13 mouse cellular contexts compared by ENCODE assay signal in the genomic region with DNA sequence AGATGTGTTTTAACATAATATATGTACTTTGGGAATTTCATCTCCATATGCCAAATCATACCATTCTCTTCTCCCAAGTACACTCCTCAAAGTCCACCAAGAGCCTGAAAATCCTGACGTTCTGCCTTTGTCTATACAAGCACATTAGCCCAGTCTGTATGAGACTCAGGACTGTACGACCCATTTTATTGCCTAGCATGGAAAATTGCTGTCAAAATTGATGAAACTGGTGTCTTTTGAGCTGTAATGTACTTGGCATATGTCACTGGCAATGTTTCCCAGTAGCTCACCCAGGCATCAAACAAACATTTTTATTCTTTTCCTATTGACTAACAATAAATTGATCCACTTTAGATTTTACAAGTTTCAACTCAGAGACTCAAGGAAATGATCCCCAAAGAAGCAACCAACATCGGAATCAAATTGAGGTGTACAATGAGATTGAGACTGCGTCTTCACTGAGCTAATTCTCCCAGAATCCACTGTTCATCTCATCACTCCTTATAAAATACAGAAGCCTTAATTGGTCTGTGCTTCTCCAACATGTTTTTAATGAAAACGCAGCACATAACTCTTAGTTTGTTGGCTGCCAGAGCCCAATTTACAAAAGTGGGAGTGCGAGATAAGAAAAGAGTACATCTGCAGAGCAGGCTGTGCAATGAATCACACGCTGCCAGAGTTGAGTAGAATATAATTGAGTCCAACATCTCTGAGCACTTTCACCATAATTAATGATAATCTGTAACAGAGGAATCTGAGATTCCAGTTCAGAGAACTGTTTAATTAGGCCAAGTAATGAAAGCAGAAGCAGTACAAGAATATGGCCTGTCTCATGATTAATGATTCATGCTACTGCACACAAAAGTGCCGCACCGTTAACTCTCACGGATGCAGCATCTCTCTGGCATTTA.
DNase-seq lines count a peak whose midpoint lies in the region; ATAC-seq and TF ChIP-seq lines count a peak whose summit lies in the region.
"Had no signal": no experiment of that assay in that cellular context is flagged by ENCODE, and none has a peak within 500 bp of the region (broad histone marks: within the 10 kb centered on the region; RNA-seq: fewer than 3 reads in every experiment).

No protein-coding gene starts in this region.

- no peak overlapping the region for H3K4me3 ChIP-seq in hindbrain, embryonic 14.5 days (replicated peaks; ENCODE audit: low read length)
- H3K4me3 ChIP-seq in midbrain, embryonic 13.5 days (replicated peaks), result no peak overlapping the region
- H3K4me3 ChIP-seq: heart, adult 2 months had no signal

- no peaks in the 10 kb centered on the region for H3K9me3 ChIP-seq in hindbrain, embryonic 14.5 days (ENCODE audit: control insufficient read depth, low read length)
- H3K9me3 ChIP-seq in midbrain, embryonic 13.5 days, result no peaks in the 10 kb centered on the region

- no peaks in the 10 kb centered on the region for H3K27me3 ChIP-seq in hindbrain, embryonic 14.5 days (ENCODE audit: control insufficient read depth, insufficient read depth, low read length)
- H3K27me3 ChIP-seq in midbrain, embryonic 13.5 days, result no peaks in the 10 kb centered on the region

- H3K27ac ChIP-seq in hindbrain, embryonic 14.5 days, result no peak overlapping the region
- H3K27ac ChIP-seq in midbrain, embryonic 13.5 days, result no peak overlapping the region
- H3K27ac ChIP-seq: heart, adult 2 months; stomach, postnatal 0 days had no signal

- H3K4me2 ChIP-seq in hindbrain, embryonic 14.5 days (replicated peaks), result no peak overlapping the region
- H3K4me2 ChIP-seq in midbrain, embryonic 13.5 days (replicated peaks), result no peak overlapping the region

- H3K9ac ChIP-seq in hindbrain, embryonic 14.5 days, result no peak overlapping the region
- H3K9ac ChIP-seq in midbrain, embryonic 13.5 days (replicated peaks), result no peak overlapping the region

- 56% methylated on average over 10 of the region's 10 CpGs for WGBS in hindbrain, embryonic 14.5 days
- WGBS in midbrain, embryonic 13.5 days, result 58% methylated on average over 10 of the region's 10 CpGs

- 0 out of 2 replicates have a peak, but pooled peaks cover 2% of the 10 kb centered on the region for H3K4me1 ChIP-seq in hindbrain, embryonic 14.5 days (replicated peaks; ENCODE audit: control insufficient read depth, insufficient read depth, low read length)
- no peaks in the 10 kb centered on the region; the same call in 1 of the 2 replicates for H3K4me1 ChIP-seq in midbrain, embryonic 13.5 days (replicated peaks)

- H3K36me3 ChIP-seq in hindbrain, embryonic 14.5 days (replicated peaks; ENCODE audit: control insufficient read depth, insufficient read depth), result no peaks in the 10 kb centered on the region
- no peaks in the 10 kb centered on the region for H3K36me3 ChIP-seq in midbrain, embryonic 13.5 days

- ATAC-seq in hindbrain, embryonic 14.5 days (ENCODE audit: low FRiP score), result peak; percentile 73
- ATAC-seq in midbrain, embryonic 13.5 days, result peak; percentile 58
- no peak for ATAC-seq in megakaryocyte-erythroid progenitor cell, adult 5-6 weeks (replicated peaks; ENCODE audit: low FRiP score, low TSS enrichment, poor library complexity, severe bottlenecking)
- ATAC-seq: intestine, embryonic 16.5 days had no signal

- TF ChIP-seq CTCF in brain, embryonic 14.5 days (IDR thresholded peaks at IDR 0.05; ENCODE audit: borderline replicate concordance, extremely low read depth, insufficient read depth, insufficient read length), result no peak

- intact Hi-C loops in gastrocnemius, postnatal 14 days (cut with DNase I; ENCODE audit: low total_unique reads), result no loop called here

- DNase-seq in frontal cortex, postnatal 36 days (ENCODE audit: low spot score in 2 of 2), result peak; percentile 19 to 39
- DNase-seq in frontal cortex, postnatal 25 days (ENCODE audit: low spot score in 2 of 2), result no peak
- peak; percentile 95 for DNase-seq in brain, embryonic 14.5 days (ENCODE audit: low read depth)
- DNase-seq in hindbrain, embryonic 14.5 days (ENCODE audit: low spot score), result peak; percentile 36
- no peak for DNase-seq in gastrocnemius, postnatal 14 days
- no peak for DNase-seq in kidney, adult 8-10 months
- DNase-seq: B cell, adult 2 months; heart, adult 2 months; lung, postnatal 36 days had no signal

- TF ChIP-seq POLR2A in brain, embryonic 14.5 days (IDR thresholded peaks at IDR 0.05; ENCODE audit: borderline replicate concordance, extremely low read depth, insufficient read depth, insufficient read length, poor library complexity, severe bottlenecking), result no peak

Comparison
In these comparisons a context has a peak if more than half of its experiments do, and no peak if none do; other contexts are left out.
1. DNase-seq: peak in frontal cortex, postnatal 36 days (2 of 2), brain, embryonic 14.5 days (single experiment) and hindbrain, embryonic 14.5 days (single experiment); none in frontal cortex, postnatal 25 days (0 of 2), gastrocnemius, postnatal 14 days (single experiment) and kidney, adult 8-10 months (0 of 2).